Mouse (Mus musculus) small intestine, adult 2 months (tissue): ENCODE data around the gene Cks2.
"Not testable (repeated sequence)": the region's sequence is repeated elsewhere in the genome, so short reads cannot be mapped to it uniquely, and the experiment has no call there.

Source experiments
- CTCF ChIP-seq: fragments of 200-500 bp; IDR thresholded peaks from 2 replicates; pipeline ENCODE4 v1.5.1; 2012; ENCODE audit warnings: low read depth, mild to moderate bottlenecking, control low read depth, inconsistent platforms, low read length, moderate library complexity, mixed read lengths; ENCODE audit not compliant: insufficient replicate concordance, insufficient read length; ENCODE audit errors: extremely low read depth
- POLR2A ChIP-seq: fragments of 200-500 bp; IDR thresholded peaks from 2 replicates; pipeline ENCODE4 v1.6.1; 2012; ENCODE audit warnings: low read depth, mild to moderate bottlenecking, control low read depth, inconsistent platforms, low read length, moderate library complexity

DNA sequence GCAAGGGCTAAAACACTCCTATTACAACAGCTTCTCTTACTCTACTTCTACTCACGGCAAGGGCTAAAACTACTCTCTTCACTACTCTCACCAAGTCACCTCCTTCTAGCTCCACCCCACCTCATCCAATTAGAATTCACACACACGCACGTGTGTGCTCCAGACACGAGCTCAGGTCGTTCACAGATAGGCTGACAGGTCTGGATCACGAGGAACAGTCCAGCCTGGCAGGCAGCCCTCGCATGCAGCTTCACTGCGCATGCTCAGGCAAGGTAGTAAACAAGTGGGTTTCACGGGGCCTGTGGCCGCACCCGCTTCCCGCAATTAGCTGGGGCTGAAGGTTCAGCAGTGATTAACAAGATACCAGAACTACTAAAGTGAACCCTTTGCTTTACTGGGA is 23.2 kb downstream of the Cks2 start:
- TF ChIP-seq CTCF, POLR2A: not testable (repeated sequence)
